Mouse (Mus musculus) ovary, postnatal 10 days (tissue): ENCODE results near the gene Notch2.
"Not testable (repeated sequence)": the region's sequence is repeated elsewhere in the genome, so short reads cannot be mapped to it uniquely, and the experiment has no call there.

Experiments used
- DNase-seq: peaks from one replicate; pipeline ENCODE4 v3.0.0; 2022; ENCODE audit warnings: low spot score

The Notch2 gene

GRCm38 (mm10) chr3:98104851-98105471 lies 91.6 kb downstream of the Notch2 start:
- no peak for DNase-seq

DNA sequence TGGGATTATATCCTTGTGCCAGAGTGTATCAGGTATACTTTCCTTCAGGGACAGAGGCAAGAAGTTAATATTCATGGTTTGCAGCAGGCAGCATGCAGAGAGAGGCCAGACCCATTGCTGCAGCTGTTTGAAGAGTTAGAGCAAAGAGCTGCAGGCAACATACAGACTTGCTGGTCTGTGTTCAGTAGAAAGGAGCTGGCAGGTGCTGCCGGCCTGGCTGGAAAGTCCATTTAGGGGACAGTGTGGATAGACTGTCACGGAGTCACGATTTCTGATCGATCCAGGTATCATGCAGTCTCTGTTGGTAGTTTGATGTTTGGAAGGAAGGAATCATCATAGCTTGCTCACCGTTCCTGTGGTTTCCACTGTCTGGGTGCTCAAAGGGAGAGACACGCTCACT lies 92.2 kb downstream of the Notch2 start:
- DNase-seq, result no peak

- no peak for DNase-seq
These were observed 92.8 kb downstream of the Notch2 start for GRCm38 (mm10) chr3:98106115-98106514.

DNA sequence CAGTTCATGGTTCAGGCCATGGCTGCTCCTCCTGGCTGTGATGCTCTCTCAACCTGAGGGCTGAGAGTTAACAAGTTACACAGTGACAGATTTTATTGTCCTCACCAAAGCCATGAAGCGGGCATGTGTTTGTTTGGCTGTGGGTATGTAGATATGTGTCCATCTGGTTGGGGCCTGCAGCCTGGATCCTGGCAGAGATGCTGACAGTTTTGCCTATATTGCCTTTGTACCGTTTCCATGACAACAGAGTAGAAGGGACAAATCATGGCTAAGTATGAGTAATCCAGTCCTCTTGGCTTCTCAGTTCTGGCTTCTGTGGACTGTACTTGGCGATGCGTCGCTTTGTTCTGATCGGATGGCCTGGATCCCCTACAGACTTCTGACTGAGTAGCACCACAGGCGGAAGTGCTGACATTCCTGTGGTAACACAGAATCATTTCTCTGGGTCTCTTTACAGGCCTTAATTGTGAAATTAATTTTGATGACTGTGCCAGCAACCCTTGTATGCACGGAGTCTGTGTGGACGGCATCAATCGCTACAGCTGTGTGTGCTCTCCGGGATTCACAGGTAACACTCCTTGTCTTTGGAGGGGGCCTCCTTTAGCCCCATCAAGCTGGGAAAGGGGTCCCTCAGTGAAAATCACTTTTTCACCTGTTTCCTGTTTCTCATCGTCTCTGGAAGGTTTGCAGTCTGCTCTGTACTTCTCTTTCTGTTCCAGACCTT lies 93.4 kb downstream of the Notch2 start:
- no peak for DNase-seq

DNA sequence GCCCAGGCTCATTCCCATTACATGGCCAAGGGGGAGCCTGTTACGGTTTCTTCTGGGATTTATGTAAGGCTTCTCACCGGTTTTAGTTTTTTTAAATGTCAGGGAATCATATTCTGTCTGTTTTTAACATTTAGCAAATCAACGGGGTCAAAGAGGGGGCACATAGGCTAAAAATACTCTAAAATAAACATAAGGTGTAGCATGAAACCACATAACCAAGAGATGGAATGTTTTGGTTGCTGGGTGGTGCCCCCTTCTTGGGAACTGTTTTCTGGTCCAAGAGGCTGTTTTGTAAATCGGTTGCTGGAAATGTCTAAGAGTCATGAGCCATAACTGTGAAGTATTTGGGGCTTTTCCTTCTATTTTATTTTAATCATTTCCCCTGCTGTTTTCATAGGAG lies 95.1 kb downstream of the Notch2 start:
- DNase-seq, result no peak

GRCm38 (mm10) chr3:98108866-98109265 lies 95.5 kb downstream of the Notch2 start:
- DNase-seq, result no peak

GRCm38 (mm10) chr3:98110610-98111009 lies 97.3 kb downstream of the Notch2 start:
- no peak for DNase-seq

DNA sequence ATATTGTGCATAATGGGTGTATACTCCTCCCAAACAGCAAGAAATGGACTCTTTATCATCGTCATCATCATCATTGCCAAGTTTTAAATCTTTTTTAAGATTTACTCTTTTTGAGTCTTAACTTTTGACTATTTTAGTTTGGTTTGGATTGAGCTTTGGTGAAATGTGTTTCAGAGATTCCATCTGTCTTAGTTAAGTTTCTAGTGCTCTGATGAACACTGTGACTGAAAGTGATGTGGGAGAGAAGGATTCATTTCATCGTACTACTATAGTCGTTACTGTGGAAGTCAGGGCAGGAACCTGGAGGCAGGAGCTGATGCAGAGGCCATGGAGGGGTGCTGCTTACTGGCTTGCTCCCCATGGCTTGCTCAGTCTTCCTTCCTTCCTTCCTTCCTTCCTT lies 104.9 kb downstream of the Notch2 start:
- no peak for DNase-seq

DNA sequence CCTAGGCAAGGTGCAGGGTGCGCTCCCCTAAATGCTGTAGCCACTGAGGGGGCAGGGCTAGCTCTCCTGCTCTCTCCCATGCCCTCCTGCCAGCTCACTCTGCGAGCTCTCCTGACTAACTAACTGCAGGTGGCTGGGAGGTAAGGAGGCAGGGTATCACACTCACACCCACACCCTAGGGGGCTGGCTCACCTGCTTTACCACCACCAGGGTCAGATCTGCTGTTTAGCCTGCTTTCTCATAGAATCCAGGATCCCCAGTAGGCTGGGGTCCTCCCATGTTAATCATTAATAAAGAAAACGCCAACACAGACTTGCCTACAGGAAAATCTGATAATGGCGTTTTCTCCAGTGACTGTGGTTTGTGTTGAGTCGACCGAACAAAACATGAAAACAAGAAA lies 106.0 kb downstream of the Notch2 start:
- no peak for DNase-seq

- no peak for DNase-seq
These were observed 107.6 kb downstream of the Notch2 start for GRCm38 (mm10) chr3:98120884-98121283.

DNA sequence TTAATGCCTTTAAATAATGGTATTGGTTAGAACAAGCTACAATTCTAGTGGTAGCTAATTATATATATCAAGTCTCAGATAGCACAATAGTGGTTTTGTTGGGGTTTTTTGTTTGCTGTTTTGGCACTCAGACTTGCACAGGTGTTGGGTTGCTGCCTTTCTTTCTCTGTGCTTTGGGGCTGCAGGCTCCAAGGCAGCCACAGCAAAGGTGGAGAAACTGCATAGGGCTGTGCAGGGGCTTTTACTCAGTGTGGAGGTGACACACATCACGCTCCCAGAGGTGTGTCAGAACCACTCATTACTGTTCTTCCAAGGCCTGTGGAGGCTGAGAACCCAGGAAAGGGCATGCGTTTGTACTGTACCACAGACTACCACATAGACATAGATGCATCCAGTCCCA lies 114.4 kb downstream of the Notch2 start:
- DNase-seq, result no peak

DNA sequence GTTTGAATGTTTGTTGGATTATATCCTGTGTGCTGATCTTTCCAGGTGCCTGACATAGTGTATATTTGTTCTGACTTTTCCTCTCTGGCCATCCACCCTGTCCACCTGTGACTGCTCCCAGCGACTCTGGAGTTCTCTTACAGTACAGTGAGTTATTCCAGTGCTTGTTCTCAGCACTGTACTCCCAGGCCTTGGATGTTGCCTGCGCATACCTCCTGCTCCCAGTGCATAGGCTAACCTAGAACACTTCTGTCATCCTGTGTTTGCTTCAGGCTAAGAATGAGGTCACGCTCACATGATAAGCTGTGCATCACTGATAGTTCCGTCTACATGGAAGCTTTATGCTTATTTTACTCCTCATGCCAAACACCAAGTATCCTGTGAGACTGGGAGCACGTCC lies 115.4 kb downstream of the Notch2 start:
- DNase-seq, result no peak

DNA sequence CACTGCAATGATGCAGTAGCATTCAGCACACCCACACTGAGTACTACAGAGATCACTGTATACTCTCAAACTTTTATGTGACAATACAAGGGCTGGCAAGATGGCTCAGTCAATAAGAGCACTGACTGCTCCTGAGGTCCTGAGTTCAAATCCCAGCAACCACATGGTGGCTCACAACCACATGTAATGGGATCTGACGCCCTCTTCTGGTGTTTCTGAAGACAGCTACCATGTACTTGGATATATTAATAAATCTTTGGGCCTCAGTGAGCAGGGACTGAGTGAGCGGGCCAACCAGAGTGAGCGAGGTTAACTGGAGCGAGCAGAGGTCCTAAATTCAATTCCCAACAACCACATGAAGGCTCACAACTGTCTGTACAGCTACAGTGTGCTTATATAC lies 118.8 kb downstream of the Notch2 start:
- DNase-seq, result not testable (repeated sequence)

DNA sequence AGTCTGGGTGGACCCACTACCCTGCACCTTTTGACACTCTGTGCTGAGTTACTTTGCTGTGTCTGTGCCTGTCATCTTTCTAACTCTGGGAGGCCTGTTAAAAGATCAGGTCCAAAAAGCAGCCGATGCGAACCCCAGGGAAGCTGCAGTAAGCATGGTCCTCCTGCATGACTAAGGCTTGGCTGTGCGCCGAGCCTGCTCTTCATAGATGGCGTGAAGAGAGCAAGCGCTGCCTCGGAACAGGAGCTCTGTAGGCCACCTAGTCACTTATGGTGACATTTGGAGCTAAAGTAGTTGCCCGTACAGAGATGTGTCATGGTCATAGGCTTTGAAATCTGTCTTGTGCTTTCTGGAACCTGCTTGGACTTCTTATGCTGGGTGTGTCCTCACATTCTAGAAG lies 119.3 kb downstream of the Notch2 start:
- DNase-seq, result no peak

GRCm38 (mm10) chr3:98141456-98141855 lies 128.1 kb downstream of the Notch2 start:
- no peak for DNase-seq

DNA sequence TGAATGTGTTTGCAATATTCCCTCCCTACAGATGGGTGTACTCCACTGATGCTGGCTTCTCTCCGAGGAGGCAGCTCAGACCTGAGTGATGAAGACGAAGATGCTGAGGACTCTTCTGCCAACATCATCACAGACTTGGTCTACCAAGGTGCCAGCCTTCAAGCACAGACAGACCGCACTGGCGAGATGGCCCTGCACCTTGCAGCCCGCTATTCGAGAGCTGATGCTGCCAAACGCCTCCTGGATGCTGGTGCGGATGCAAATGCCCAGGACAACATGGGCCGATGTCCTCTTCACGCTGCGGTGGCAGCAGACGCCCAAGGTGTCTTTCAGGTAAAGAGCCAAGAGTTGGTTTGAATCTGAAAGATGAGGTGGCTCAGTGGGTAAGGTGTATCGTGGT lies 129.5 kb downstream of the Notch2 start:
- DNase-seq, result no peak

- no peak for DNase-seq
These were observed 131.9 kb downstream of the Notch2 start for GRCm38 (mm10) chr3:98145204-98145603.

DNA sequence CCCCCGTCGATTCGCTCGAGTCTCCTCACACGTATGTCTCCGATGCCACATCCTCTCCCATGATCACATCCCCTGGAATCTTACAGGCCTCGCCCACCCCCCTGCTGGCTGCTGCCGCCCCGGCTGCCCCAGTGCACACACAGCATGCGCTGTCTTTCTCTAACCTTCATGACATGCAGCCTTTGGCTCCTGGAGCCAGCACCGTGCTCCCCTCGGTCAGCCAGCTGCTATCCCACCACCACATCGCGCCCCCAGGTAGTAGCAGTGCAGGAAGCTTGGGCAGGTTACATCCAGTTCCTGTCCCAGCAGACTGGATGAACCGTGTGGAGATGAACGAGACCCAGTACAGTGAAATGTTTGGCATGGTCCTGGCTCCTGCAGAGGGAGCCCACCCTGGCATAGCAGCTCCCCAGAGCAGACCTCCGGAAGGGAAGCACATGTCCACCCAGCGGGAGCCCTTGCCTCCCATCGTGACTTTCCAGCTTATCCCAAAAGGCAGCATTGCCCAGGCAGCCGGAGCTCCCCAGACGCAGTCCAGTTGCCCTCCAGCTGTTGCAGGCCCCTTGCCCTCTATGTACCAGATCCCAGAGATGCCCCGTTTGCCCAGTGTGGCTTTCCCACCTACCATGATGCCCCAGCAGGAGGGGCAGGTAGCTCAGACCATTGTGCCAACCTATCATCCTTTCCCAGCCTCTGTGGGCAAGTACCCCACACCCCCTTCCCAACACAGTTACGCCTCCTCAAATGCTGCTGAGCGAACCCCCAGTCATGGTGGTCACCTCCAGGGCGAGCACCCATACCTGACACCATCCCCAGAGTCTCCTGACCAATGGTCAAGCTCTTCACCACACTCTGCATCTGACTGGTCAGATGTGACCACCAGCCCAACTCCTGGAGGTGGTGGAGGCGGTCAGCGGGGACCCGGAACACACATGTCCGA lies 133.4 kb downstream of the Notch2 start:
- DNase-seq, result no peak

DNA sequence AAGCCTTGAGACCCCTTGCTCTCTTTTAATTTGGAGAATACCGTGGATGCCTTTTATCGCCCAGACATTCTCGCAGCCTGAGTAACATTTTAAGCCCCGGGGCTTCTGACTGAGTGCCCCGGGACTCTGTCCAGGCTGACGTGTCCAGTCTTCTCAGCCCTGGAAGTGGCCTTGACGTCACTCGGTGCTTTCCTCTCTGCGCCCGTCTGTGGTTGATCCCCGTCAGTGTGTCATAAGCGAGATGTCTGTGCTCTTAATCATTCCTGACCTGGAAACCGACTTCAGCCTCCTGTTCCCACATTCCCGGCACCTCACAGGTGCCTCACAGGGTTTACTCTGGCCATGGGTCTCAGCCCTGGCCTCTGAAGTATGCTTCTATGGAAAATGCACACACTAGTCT lies 134.4 kb downstream of the Notch2 start:
- DNase-seq, result no peak

GRCm38 (mm10) chr3:98149881-98150280 lies 136.6 kb downstream of the Notch2 start:
- no peak for DNase-seq

- DNase-seq, result no peak
These were observed 137.7 kb downstream of the Notch2 start for GRCm38 (mm10) chr3:98151016-98151415.

DNA sequence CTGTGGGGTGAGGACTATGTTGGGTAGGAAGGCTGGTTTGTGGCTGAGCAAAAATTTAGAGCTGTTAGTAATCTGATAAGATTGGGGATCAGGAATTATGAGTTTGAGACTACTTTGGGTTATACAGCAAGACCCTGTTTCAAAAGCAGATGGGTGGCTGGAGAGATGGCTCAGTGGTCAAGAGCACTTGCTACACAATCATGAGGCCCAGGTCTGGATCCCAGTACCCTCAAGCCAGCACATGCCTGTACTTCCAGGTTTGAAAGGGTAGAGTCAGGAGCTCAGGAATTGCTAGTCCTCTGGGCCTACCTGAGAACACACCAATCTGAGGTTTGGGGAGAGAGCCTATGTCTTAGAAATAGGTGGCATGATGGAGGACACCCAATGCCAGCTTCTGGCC lies 140.1 kb downstream of the Notch2 start:
- no peak for DNase-seq

- DNase-seq, result no peak
These were observed 142.8 kb downstream of the Notch2 start for GRCm38 (mm10) chr3:98156158-98156557.
